Mouse (Mus musculus) MN1 (cell line): ENCODE results near the gene Kcnj11.

Experiments
- DNase-seq: peaks from one replicate; pipeline ENCODE4 v3.0.0-alpha.2; 2016; ENCODE audit warnings: low spot score

Gene Kcnj11

DNA sequence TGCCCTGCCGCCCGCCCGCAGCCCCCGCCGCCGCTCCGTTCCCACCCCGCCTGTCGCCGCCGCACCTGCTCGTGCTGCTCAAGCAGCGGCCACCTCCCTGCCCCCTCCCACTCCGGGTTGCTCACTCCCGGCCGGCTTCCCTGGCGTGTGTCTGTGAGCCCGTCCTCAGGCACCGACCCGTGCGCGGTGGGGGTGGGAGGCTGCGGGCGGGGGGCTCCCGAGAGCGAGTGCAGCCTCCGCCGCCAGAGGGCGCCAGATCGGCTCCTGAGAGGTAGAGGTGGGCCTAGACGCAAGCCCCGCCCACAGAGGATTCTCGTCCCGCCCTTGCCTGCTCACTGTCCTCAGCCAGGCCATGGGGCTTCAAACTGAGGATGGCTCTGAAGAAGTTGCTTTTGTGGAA, at the start of gene Kcnj11:
Kcnj11 (minus strand) TSS at position 202 of the 400 bp plus-strand sequence.
- peak; percentile 49 for DNase-seq

DNA sequence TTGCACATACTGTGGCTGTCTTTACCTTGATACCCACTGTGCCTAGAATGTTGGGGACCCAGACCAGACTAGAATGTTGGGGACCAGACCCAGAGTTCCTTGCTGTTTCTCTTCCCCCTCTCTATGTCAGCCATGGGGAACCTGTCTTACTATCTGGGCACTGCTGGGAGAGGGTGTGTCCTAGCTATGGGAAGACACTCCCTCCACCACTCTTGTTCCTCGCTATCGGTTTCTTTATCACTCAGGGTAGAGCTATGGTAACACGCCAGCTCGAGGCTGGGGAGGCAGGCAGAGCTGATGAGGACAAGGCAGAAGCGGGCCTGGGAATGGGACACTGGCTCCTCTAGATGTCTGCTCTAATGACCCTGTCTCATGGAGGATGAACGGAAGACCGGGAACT, 46.9 kb upstream of the Kcnj11 start:
- DNase-seq = no peak

GRCm38 (mm10) chr7:46146675-46147308, 46.2 kb upstream of the Kcnj11 start:
- no peak for DNase-seq

DNA sequence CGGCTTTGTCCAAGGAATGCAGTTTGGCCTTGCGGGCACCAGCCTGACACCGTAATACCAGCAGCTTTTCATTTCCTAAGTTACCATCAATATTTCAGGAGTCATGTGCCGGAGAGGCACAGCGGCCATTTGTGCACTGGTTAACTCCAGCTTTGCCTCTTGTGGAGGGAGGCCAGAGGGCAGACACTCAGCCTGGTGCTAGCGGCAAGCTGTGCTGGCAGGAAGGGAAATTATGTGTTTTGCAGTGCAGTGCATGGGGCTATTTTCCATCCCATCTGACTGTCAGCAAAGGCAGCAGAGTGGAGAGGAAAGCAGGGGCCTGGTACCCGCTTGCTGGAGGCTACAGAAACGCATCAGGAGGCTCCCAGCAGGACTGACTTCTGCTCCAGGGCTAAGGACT, 43.5 kb upstream of the Kcnj11 start:
- DNase-seq = no peak

DNA sequence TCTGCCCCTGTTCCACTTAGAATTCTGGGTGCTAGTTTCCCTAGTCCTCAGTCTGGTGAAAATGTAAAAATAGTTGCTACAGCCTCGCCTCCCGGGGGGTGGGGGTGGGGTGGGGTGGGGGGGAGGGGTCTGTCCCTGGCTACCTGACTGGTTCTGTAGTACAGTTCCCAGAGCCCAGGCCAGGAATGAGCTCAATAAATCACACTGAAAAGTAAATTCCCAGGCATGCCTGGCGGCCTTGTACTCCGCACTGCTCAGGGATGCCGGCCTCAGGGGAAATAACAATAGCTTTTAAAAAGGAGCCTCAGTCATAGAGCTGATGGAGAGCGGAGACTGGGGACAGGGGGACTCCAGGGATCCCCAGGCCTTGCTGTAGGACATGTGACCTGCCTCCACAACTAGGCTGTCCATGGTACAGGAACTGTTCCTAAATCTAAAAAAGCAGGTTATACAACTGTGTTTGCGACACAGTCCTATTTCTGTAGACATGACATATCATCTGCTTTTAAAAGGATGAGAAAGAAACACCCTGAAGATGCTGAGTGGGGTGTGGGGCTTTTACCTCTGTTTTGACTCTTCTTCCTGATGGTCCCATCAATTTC, 37.9 kb upstream of the Kcnj11 start:
- no peak for DNase-seq

DNA sequence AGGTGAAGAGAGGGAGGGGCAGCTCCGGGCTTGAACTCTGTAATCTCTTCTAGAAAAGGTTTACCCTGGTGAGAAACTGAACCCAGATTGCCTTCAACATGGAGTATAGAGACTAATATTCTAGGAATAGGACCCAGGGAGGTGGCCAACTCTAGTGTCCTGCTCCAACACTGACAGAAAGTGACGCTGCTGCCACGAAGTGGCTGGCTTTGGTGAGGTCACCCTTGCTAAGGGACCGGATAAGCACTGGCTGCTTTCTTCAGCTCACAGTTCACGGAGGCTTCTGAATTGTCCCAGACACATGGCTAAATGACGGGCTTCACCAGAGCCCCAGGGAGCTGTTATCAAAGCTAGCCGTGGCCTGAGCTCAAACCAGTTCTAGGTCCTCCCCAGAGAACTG, 33.3 kb upstream of the Kcnj11 start:
- no peak for DNase-seq

- no peak for DNase-seq
Observed at GRCm38 (mm10) chr7:46132229-46132628, 31.7 kb upstream of the Kcnj11 start.

DNA sequence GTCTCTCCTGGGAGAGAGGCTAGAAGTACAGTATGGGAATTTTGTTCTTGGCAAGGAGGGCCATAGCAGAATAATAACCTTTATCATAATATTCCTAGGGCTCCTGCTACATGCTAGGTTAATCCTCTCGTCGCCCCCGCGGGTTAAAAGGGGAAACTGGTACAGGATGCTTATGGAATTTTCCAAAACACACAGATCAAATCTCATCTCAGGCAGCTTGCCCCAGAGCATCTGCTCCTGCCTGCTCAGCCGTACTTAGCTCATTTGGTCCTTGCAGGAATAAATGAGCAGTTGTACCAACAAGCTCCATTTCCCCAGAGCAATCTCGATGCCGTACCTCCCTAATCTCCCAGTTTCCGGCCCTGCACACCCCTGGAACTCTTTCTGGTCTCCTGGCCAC, 31.2 kb upstream of the Kcnj11 start:
- DNase-seq = no peak

DNA sequence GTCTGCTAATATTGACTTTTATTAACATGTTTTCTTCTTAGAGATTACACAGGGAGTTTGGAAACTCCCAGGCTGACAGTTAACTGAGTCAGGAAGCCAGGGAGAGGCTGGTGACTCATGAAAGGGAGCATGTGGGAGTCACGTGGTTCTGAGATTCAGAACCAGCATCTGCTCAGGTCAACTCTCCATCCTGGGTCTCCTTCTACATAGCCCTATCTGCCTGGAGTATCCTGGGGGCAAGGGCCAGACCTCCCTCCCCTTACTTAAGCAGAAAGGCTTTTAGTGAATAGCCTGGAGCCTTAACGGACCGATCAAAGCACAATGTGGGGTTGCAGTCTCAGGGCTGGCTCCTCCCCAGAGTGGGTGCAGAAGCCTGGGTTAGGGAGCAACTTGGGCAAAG, 30.7 kb upstream of the Kcnj11 start:
- peak; percentile 46 for DNase-seq

DNA sequence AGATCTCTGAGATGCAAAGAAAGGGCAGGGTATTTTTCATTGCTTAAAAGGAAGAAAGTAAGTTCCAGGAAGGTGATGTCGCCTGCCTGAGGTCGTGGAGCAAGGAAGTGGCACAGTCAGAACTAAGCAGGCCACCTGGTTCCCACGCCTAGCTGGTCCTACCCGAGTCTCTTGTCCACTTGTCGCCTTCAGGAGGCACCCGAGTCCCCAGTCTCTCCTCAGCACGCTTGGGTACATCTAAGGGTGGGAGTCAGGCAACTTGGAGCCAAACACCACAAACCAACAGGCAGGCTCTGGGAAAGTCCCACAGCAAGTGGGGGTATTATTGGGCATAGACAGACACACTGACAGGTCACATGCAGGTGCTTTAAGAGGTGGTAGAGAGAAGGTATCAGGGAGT, 30.2 kb upstream of the Kcnj11 start:
- DNase-seq = no peak

DNA sequence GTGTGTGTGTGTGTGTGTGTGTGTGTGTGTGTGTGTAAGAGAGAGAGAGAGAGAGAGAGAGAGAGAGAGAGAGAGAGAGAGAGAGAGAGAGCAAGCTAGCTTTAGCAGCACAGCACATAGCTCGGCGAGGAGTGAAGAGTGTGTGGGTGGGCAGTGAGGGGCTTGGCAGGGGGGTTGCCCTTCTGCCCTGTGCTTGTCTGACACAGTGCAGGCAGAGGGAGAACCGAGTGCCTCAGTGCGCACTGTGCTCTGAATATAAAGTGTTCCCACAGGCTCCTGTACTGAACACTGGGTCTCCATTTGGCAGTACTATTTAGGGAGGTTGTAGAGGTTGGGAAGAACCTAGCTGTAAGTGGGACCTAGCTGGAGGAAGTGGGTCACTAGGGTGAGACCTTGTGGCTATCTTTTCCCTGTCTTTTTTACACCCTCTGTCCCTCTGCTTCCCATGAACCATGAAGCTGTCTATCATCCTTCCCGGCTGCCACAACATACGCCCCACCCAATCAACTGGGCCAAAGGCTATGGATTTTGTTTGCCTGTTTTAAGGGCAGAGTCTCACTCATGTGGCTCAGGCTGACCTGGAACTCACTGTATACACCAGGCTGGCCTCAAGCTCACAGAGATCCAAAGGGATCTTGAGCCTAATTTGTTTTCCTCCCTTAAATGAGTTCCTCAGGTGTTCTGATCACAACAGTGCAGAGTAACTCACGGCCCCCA, 29.1 kb upstream of the Kcnj11 start:
- DNase-seq = no peak

DNA sequence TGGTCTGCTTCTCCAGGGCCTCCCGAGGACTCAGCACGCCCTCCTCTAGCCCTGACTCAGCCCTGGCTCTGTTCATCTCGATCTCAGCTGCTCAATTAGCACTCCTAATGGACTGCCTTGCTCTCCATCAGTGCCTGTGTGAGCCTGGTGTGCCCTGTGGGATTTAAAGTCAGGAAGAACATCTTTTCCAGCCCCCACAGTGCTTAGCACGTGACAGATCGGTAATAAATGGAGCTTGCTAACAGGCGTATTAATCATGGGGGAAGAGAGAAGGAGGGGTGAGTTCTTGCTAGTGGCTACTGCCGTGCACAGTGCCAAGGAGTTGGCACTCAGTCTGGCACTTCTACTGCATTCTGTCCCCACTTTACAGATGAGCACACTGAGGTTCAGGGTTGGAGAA, 27.6 kb upstream of the Kcnj11 start:
- DNase-seq = peak; percentile 56

- no peak for DNase-seq
Observed at GRCm38 (mm10) chr7:46125340-46125739, 24.8 kb upstream of the Kcnj11 start.

DNA sequence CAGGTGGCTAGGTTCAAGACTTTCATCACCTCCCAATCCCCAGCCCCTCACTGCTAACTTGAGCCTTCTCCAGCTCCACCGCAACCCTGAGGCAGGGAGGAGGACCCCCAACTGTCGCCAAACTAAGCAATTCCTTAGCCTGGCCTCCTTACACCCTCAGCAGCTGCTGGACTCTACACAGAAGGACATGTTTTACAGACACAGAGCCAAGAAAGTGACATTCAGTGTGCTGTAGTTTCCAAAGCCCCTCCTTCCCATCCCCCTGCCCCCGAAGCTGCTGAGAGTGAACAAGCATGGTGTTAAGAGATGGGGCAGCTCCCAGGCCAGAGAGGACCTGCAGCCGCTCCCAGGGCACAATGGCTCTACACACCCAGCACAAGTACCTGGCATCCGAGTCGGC, 23.9 kb upstream of the Kcnj11 start:
- no peak for DNase-seq

- DNase-seq = no peak
Observed at GRCm38 (mm10) chr7:46122964-46123363, 22.4 kb upstream of the Kcnj11 start.

DNA sequence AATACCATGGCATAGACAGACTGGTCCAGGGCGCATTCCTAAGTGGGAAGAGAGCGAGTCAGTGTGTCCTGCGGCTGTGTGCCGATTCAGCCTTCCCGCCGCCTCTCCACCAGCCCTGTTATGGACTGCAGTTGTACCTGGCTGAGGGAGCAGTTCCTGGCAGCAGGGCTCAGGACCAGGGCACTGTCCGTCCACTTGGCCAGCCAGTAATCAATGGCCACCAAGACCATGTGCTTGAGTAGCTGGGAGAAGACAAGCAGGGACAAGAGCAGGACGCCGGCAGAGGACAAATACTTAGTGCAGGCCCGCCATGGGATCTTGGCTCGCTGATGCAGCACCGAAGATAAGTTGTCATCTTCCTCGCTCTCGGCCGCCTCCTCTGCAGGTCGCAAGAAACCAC, 16.5 kb upstream of the Kcnj11 start:
- no peak for DNase-seq

DNA sequence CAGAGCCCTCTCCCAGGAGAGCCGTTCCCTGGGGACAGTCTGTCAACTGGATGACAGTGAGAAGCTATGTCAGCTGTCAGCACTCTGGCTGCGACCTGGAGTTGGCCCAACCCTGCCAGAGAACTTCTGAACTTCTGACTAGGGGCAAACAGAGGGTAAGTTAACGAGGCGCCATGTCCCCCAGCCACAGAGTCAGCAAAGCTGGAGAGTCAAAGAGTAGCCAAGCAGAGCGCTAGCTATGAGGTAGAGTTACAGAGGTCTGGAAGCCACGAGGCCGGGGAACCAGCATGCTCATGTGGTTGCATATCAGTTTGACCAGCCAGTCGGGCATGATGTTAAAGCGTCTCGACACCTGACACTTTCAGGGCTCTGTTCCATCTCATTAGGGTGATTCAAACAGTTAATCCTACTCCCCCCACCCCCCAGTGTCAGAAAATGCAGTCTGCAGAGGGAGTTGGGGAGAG, 15.6 kb upstream of the Kcnj11 start:
- DNase-seq = no peak

DNA sequence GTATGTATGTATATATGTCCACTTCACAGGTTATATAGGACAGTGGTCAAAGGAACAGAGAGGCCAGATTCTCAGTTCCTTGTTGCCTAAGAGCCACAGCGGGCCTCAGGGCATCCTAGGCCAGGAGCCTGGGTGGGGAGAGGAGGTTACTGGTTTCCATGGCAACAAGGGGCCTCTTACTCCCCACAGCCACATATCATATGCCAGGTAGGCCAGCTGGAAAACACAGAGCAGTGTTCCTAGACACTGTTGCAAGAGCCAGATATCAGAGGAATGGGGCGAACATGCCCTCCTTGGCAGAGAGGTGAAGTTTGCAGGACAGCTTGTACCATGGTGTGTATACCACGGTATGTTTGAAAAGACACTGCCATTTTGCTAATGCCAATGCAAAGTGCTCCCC, 12.9 kb upstream of the Kcnj11 start:
- DNase-seq = no peak

GRCm38 (mm10) chr7:46111938-46112337, 11.4 kb upstream of the Kcnj11 start:
- no peak for DNase-seq

DNA sequence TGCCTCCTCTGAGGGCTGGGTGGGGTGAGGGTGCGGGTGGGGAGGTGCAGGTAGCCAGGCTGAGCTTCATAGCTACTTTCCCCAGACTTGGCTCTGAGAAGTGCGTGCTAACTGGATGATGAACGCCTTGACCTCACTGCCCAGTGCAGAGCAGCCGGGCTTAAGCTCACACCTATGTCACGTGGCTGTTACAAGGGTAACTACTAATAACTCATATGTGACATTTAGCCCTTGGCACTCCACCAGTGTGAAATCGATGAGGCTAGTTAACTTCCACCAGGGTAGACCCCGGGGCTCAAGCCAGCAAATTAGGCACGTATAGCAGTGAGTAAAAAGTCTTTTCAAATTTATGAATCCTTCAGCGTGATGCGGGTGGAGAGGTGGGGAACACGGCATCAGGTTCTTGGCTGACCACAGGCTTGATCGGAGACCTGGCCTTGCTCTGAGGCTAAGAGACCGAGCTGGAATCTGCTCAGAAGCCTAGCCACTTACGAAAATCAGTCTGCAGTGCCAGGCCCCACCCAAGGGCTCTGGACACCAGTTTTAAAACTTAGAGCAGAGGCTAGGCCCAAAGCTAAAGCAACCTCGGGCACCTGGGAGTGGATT, 10.8 kb upstream of the Kcnj11 start:
- DNase-seq = no peak

GRCm38 (mm10) chr7:46110079-46110478, 9.5 kb upstream of the Kcnj11 start:
- no peak for DNase-seq

GRCm38 (mm10) chr7:46105484-46105883, 4.9 kb upstream of the Kcnj11 start:
- DNase-seq = no peak
